In genomic region chr7:98086346-98086745, GRCm38 (mm10) we compare ENCODE assay signal across 10 mouse cellular contexts. TPM values are rescaled to one million over a fixed set of nuclear protein-coding genes. Genes with fewer than 3 reads are reported as not detected.
DNase-seq lines count a peak whose midpoint lies in the region; ATAC-seq and TF ChIP-seq lines count a peak whose summit lies in the region.
"Had no signal": no experiment of that assay in that cellular context is flagged by ENCODE, and none has a peak within 500 bp of the region (broad histone marks: within the 10 kb centered on the region; RNA-seq: fewer than 3 reads in every experiment).

No protein-coding gene starts in this region.

- TF ChIP-seq EP300 in ES-Bruce4 (IDR thresholded peaks at IDR 0.05; ENCODE audit: insufficient read depth, low read depth, low read length) = no peak

- ATAC-seq in CD4-positive, CD25-positive, alpha-beta regulatory T cell, adult 4 months = no peak
- ATAC-seq in limb, embryonic 14.5 days (ENCODE audit: low FRiP score, low read depth) = 0 out of 2 replicates have a peak, but pooled peaks have one; percentile 28
- no peak for ATAC-seq in embryonic facial prominence, embryonic 14.5 days (ENCODE audit: low read depth)

- no peak overlapping the region for H3K9ac ChIP-seq in limb, embryonic 14.5 days (ENCODE audit: low read depth, low read length, severe bottlenecking)
- no peak overlapping the region for H3K9ac ChIP-seq in ES-Bruce4 (ENCODE audit: low read depth, poor library complexity, severe bottlenecking)
- no peak overlapping the region for H3K9ac ChIP-seq in embryonic facial prominence, embryonic 14.5 days (ENCODE audit: low read depth, low read length)
- H3K9ac ChIP-seq: neural tube, embryonic 15.5 days had no signal

- H3K4me3 ChIP-seq in limb, embryonic 14.5 days (replicated peaks; ENCODE audit: low read length) = no peak overlapping the region
- H3K4me3 ChIP-seq in limb, embryonic 10.5 days = no peak overlapping the region
- H3K4me3 ChIP-seq in ES-Bruce4 (ENCODE audit: low read depth, low read length) = no peak overlapping the region
- H3K4me3 ChIP-seq in embryonic facial prominence, embryonic 14.5 days (ENCODE audit: low read depth, low read length) = no peak overlapping the region
- H3K4me3 ChIP-seq: heart, embryonic 10.5 days; neural tube, embryonic 15.5 days had no signal

- no peaks in the 10 kb centered on the region for H3K9me3 ChIP-seq in limb, embryonic 14.5 days (ENCODE audit: control insufficient read depth, low read length)
- no peaks in the 10 kb centered on the region for H3K9me3 ChIP-seq in limb, embryonic 10.5 days (replicated peaks)
- H3K9me3 ChIP-seq in ES-Bruce4 (replicated peaks; ENCODE audit: control insufficient read depth, insufficient read depth, low read length, poor library complexity, severe bottlenecking) = no peaks in the 10 kb centered on the region
- H3K9me3 ChIP-seq in embryonic facial prominence, embryonic 14.5 days (ENCODE audit: control insufficient read depth, low read length) = no peaks in the 10 kb centered on the region
- H3K9me3 ChIP-seq: heart, embryonic 10.5 days; neural tube, embryonic 15.5 days had no signal

- peak; percentile 22 for DNase-seq in CD4-positive, CD25-positive, alpha-beta regulatory T cell, adult 2 months (ENCODE audit: low read depth, low spot score)
- peak; percentile 27 for DNase-seq in limb, embryonic 14.5 days (ENCODE audit: low spot score)
- no peak for DNase-seq in limb, embryonic 10.5 days (ENCODE audit: low spot score)
- DNase-seq in embryonic facial prominence, embryonic 14.5 days (ENCODE audit: low spot score) = peak; percentile 43
- DNase-seq in ovary, postnatal 10 days (ENCODE audit: low spot score) = no peak
- no peak for DNase-seq in Muller cell, postnatal 12 days (ENCODE audit: inconsistent ontology term)

- peaks cover 11% of the 10 kb centered on the region for H3K4me1 ChIP-seq in limb, embryonic 14.5 days (ENCODE audit: control insufficient read depth, insufficient read depth, low read length)
- peaks cover 30% of the 10 kb centered on the region for H3K4me1 ChIP-seq in limb, embryonic 10.5 days
- no peaks in the 10 kb centered on the region for H3K4me1 ChIP-seq in ES-Bruce4 (ENCODE audit: control insufficient read depth, insufficient read depth, low read length)
- peaks cover 6% of the 10 kb centered on the region for H3K4me1 ChIP-seq in embryonic facial prominence, embryonic 14.5 days (ENCODE audit: control insufficient read depth, insufficient read depth, low read length)

- no peak for TF ChIP-seq POLR2A in limb, embryonic 14.5 days (IDR thresholded peaks at IDR 0.05; ENCODE audit: borderline replicate concordance, extremely low read depth, insufficient read depth, insufficient read length)
- TF ChIP-seq POLR2A in ES-Bruce4 (IDR thresholded peaks at IDR 0.05; ENCODE audit: insufficient read depth, low read length) = no peak

- H3K27me3 ChIP-seq in limb, embryonic 14.5 days (ENCODE audit: control insufficient read depth, insufficient read depth, low read length) = no peaks in the 10 kb centered on the region
- H3K27me3 ChIP-seq in limb, embryonic 10.5 days (ENCODE audit: low read depth, poor library complexity, severe bottlenecking) = no peaks in the 10 kb centered on the region
- no peaks in the 10 kb centered on the region for H3K27me3 ChIP-seq in ES-Bruce4 (ENCODE audit: control insufficient read depth, insufficient read depth, low read length, poor library complexity, severe bottlenecking)
- H3K27me3 ChIP-seq in embryonic facial prominence, embryonic 14.5 days (replicated peaks; ENCODE audit: control insufficient read depth, insufficient read depth, low read length) = no peaks in the 10 kb centered on the region
- H3K27me3 ChIP-seq: neural tube, embryonic 15.5 days had no signal

- TF ChIP-seq CTCF in ES-Bruce4 (IDR thresholded peaks at IDR 0.05; ENCODE audit: low read depth, low read length) = peak; percentile 58

- 28% methylated on average over 2 of the region's 2 CpGs for WGBS in limb, embryonic 14.5 days
- WGBS in limb, embryonic 10.5 days = 58% methylated on average over 2 of the region's 2 CpGs
- WGBS in embryonic facial prominence, embryonic 14.5 days = 48% methylated on average over 2 of the region's 2 CpGs

- no peak overlapping the region for H3K27ac ChIP-seq in limb, embryonic 14.5 days (replicated peaks; ENCODE audit: low read depth, low read length)
- no peak overlapping the region for H3K27ac ChIP-seq in limb, embryonic 10.5 days
- H3K27ac ChIP-seq in ES-Bruce4 (ENCODE audit: insufficient read depth, low read length) = no peak overlapping the region
- no peak overlapping the region for H3K27ac ChIP-seq in embryonic facial prominence, embryonic 14.5 days (replicated peaks; ENCODE audit: low read depth, low read length)
- H3K27ac ChIP-seq: neural tube, embryonic 15.5 days had no signal

- H3K4me2 ChIP-seq in limb, embryonic 14.5 days (replicated peaks; ENCODE audit: low read depth, low read length, severe bottlenecking) = no peak overlapping the region
- no peak overlapping the region for H3K4me2 ChIP-seq in embryonic facial prominence, embryonic 14.5 days (ENCODE audit: low read depth, low read length)
- H3K4me2 ChIP-seq: neural tube, embryonic 15.5 days had no signal

- no peaks in the 10 kb centered on the region for H3K36me3 ChIP-seq in limb, embryonic 14.5 days (ENCODE audit: control insufficient read depth, insufficient read depth, low read length)
- no peaks in the 10 kb centered on the region for H3K36me3 ChIP-seq in limb, embryonic 10.5 days
- no peaks in the 10 kb centered on the region for H3K36me3 ChIP-seq in ES-Bruce4 (ENCODE audit: control insufficient read depth, insufficient read depth, low read length, poor library complexity, severe bottlenecking)
- 0 out of 2 replicates have a peak, but pooled peaks cover 2% of the 10 kb centered on the region for H3K36me3 ChIP-seq in embryonic facial prominence, embryonic 14.5 days (ENCODE audit: control insufficient read depth, insufficient read depth, low read length)
- H3K36me3 ChIP-seq: heart, embryonic 10.5 days had no signal

RNA-seq across cellular contexts. Expression of gene Myo7a, which starts 33.0 kb away (rescaled TPM):
- polyA plus RNA-seq in CD4-positive, CD25-positive, alpha-beta regulatory T cell, adult 4 months (2017; shearing (Covaris generic)) = 1 to 10 TPM; 1.0 to 3.1 TPM
- polyA plus RNA-seq in limb, embryonic 14.5 days (2012; rRNA removed) = 18.1 and 24.0 TPM in 2 replicates
- 8.1 and 11.3 TPM in 2 replicates for polyA plus RNA-seq in limb, embryonic 14.5 days (2014; fragmentation: Nextera tagmentation; extraction: Ambion mirVana)
- polyA plus RNA-seq in limb, embryonic 10.5 days (2016; fragmentation: Nextera tagmentation; extraction: Ambion mirVana) = 18.6 and 19.1 TPM in 2 replicates
- polyA plus RNA-seq in ES-Bruce4 (2011; ENCODE audit: insufficient read depth, insufficient read length, low read depth, missing spikeins) = 8.0 and 11.6 TPM in 2 replicates
- 9.2 and 10.1 TPM in 2 replicates for polyA plus RNA-seq in embryonic facial prominence, embryonic 14.5 days (2014; fragmentation: Nextera tagmentation; extraction: Ambion mirVana)

RNA-seq across cellular contexts. Expression of gene Omp, which starts 59.0 kb away (rescaled TPM):
- polyA plus RNA-seq in CD4-positive, CD25-positive, alpha-beta regulatory T cell, adult 4 months (2017; shearing (Covaris generic)) = not detected
- 0.25 and 0.38 TPM in 2 replicates for polyA plus RNA-seq in limb, embryonic 14.5 days (2012; rRNA removed)
- polyA plus RNA-seq in limb, embryonic 14.5 days (2014; fragmentation: Nextera tagmentation; extraction: Ambion mirVana) = 0.17 and 0.18 TPM in 2 replicates
- 0.13 TPM in 2 replicates for polyA plus RNA-seq in limb, embryonic 10.5 days (2016; fragmentation: Nextera tagmentation; extraction: Ambion mirVana)
- polyA plus RNA-seq in ES-Bruce4 (2011; ENCODE audit: insufficient read depth, insufficient read length, low read depth, missing spikeins) = 0.82 and 1.1 TPM in 2 replicates
- polyA plus RNA-seq in embryonic facial prominence, embryonic 14.5 days (2014; fragmentation: Nextera tagmentation; extraction: Ambion mirVana) = 2.7 and 4.8 TPM in 2 replicates

Comparison
In these comparisons a context has a peak if more than half of its experiments do, and no peak if none do; other contexts are left out.
1. DNase-seq: peak in CD4-positive, CD25-positive, alpha-beta regulatory T cell, adult 2 months (single experiment), limb, embryonic 14.5 days (single experiment) and embryonic facial prominence, embryonic 14.5 days (single experiment); none in limb, embryonic 10.5 days (single experiment), ovary, postnatal 10 days (single experiment) and Muller cell, postnatal 12 days (single experiment).